Mouse (Mus musculus) thymus, adult 2 months (tissue): Measurements from ENCODE around the gene Stip1. TPM values are rescaled to one million over a fixed set of nuclear protein-coding genes. Genes with fewer than 3 reads are reported as not detected.

Source experiments
- DNase-seq: peaks from one replicate; pipeline ENCODE4 v3.0.0; 2021
- H3K27ac ChIP-seq: fragments of 200-500 bp; 2 replicates; pipeline ENCODE4 v1.5.1; 2012; ENCODE audit warnings: low read length, control low read depth; ENCODE audit not compliant: control insufficient read depth, insufficient read depth
- H3K27me3 ChIP-seq: fragments of 200-500 bp; 2 replicates; pipeline ENCODE4 v1.6.1; 2012; ENCODE audit warnings: mild to moderate bottlenecking, low read length, moderate library complexity, mixed read lengths; ENCODE audit not compliant: control insufficient read depth, insufficient read depth
- H3K36me3 ChIP-seq: fragments of 200-500 bp; 2 replicates; pipeline ENCODE4 v1.6.1; 2012; ENCODE audit warnings: mild to moderate bottlenecking, low read length, moderate library complexity; ENCODE audit not compliant: control insufficient read depth, insufficient read depth
- H3K4me1 ChIP-seq: fragments of 200-500 bp; replicated peaks from 2 replicates; pipeline ENCODE4 v1.6.1; 2012; ENCODE audit warnings: low read length; ENCODE audit not compliant: control insufficient read depth, insufficient read depth
- H3K4me3 ChIP-seq: fragments of 200-500 bp; 2 replicates; pipeline ENCODE4 v1.5.1; 2012; ENCODE audit warnings: mild to moderate bottlenecking, low read length, control low read depth, moderate library complexity; ENCODE audit not compliant: control insufficient read depth, insufficient read depth
- CTCF ChIP-seq: fragments of 200-500 bp; IDR thresholded peaks from 2 replicates; pipeline ENCODE4 v1.5.1; 2012; ENCODE audit warnings: mild to moderate bottlenecking, control low read depth, low read length, moderate library complexity, borderline replicate concordance; ENCODE audit not compliant: control insufficient read depth, poor library complexity, insufficient read depth; ENCODE audit errors: extremely low read depth
- POLR2A ChIP-seq: fragments of 200-500 bp; IDR thresholded peaks from 2 replicates; pipeline ENCODE4 v1.6.1; 2012; ENCODE audit warnings: mild to moderate bottlenecking, low read length, control low read depth, moderate library complexity; ENCODE audit not compliant: control insufficient read depth, poor library complexity, insufficient read depth; ENCODE audit errors: extremely low read depth
- WGBS: fragments of 180-500 bp; shearing (Covaris S2); methylation state at CpG from one replicate; pipeline ENCODE4 v1.1.7; 2018; 5-methylcytosine and 5-hydroxymethylcytosine counted together
- polyA plus RNA-seq: library from polyadenylated mRNA; depleted of rRNA; stranded (reverse); fragments of >200 nt; gene quantifications from 2 replicates; pipeline ENCODE4 v1.2.3, GENCODE M21; 2012

Gene Stip1
- polyA plus RNA-seq, 1 experiment = 87.4 TPM

DNA sequence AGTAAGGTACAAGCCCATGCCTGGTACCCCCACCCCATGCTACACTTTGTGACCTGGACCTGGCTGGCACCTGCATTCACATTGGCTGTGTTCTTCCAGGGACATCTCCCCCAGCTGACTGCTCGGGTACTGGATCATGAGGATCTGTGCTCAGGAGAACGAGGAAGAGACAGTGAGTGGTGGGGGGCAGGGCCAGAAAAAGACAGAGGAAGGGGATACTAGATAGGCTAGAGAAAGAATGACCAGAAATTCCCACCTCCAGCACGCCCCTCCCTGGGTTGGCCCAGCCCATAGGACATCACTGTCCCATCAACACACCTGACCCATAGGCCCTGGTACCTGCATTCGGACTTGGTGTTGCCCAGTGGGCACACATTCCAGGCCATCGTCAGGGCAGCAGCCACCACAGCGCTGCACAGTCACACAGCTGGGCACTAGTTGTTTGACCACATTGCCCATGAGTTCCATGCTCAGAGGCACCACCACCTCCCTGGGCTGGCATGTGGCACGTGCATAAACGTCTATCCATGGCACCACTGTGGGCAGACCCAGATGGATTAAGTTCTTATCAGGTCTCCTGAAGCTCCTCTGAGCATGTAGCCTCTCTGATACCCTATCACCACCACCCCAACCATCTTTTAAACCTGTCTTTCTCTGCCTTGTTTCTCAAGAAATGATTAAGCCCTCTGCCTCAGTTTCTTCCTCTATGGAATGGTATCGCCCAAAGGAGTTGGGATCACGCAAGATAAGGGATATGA lies 53.6 kb downstream of the Stip1 start:
- Histone ChIP-seq H3K36me3 (no peaks in the 10 kb centered on the region), H3K27me3 (no peaks in the 10 kb centered on the region), H3K4me1 (peaks cover 16% of the 10 kb centered on the region), H3K27ac (no peak overlapping the region), H3K4me3 (no peak overlapping the region)
- TF ChIP-seq POLR2A = no peak
- TF ChIP-seq CTCF = no peak
- 90% methylated on average over 10 of the region's 10 CpGs for WGBS
- no peak for DNase-seq

DNA sequence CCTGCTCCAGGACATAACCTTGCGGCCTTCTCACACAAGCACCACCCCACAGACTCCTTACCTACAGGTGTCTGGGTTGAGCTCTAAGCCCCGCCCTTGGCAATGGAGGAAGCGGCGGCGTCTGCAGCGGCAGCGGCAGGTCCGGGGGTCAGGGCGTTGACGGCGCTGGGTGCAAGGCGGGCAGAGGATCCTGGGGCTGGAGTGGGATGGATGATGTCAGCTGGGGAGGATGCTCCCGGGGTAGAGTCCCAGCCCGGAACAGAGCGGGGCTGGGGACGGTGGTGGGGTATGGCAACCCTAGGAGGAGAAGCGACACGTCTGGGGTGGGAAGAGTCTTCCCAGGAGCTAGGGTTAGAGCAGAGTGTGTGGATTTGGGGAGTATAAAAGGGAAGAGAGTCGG lies 54.5 kb downstream of the Stip1 start:
- Histone ChIP-seq H3K27ac (no peak overlapping the region), H3K36me3 (no peaks in the 10 kb centered on the region), H3K27me3 (no peaks in the 10 kb centered on the region), H3K4me3 (no peak overlapping the region), H3K4me1 (peaks cover 16% of the 10 kb centered on the region)
- WGBS = 97% methylated on average over 19 of the region's 19 CpGs
- TF ChIP-seq CTCF (no peak), POLR2A (no peak)
- DNase-seq = no peak

DNA sequence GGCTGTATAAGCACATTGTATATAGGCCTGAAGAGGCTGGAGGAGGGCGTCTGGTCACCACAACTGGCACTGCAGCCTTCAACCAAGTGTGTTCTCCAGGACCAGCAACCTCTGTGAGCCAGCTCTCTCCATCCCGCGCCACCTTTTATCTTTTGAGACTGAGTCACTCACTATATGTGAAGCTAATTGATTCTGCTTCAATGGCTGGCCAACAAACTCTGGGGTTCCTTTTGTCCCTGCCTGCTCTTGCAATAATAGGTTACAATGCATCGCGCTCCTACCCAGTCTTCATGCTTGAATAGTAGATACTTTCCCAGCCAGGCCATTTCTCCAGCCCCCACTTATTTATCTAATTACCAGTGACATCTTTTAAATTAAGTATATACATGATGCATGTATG lies 56.1 kb downstream of the Stip1 start:
- DNase-seq = no peak
- Histone ChIP-seq H3K27me3 (no peaks in the 10 kb centered on the region), H3K27ac (no peak overlapping the region), H3K4me3 (no peak overlapping the region), H3K4me1 (peaks cover 23% of the 10 kb centered on the region), H3K36me3 (no peaks in the 10 kb centered on the region)
- TF ChIP-seq POLR2A (no peak), CTCF (no peak)
- whole genome bisulfite sequencing = 98% methylated on average over 5 of the region's 5 CpGs

DNA sequence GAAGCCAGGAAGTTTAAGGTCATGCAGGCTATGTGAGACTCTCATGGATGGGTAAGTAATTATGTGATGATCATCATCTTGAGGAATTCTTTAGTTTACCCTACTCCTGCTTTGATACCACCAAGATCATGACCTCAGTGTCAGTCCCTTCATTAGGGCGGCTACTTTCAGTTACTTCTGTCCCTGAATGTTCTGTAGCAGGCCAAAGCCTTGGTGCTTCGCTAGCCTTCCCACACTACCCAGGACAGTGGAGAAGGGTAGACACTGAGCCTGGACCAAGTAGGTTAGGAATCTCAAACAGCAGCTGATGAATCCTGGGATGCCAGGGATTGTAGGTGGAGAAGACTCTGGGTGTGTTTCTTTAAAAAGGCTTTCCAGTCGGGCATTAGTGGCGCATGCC lies 58.3 kb downstream of the Stip1 start:
- 97% methylated on average over 4 of the region's 4 CpGs for WGBS
- TF ChIP-seq POLR2A (no peak), CTCF (no peak)
- peaks cover 29% of the 10 kb centered on the region for H3K4me1 ChIP-seq
- H3K36me3 ChIP-seq = peaks cover 6% of the 10 kb centered on the region; the same call in 1 of the 2 replicates
- no peaks in the 10 kb centered on the region for H3K27me3 ChIP-seq
- H3K27ac ChIP-seq = no peak overlapping the region
- H3K4me3 ChIP-seq = no peak overlapping the region
- no peak for DNase-seq

DNA sequence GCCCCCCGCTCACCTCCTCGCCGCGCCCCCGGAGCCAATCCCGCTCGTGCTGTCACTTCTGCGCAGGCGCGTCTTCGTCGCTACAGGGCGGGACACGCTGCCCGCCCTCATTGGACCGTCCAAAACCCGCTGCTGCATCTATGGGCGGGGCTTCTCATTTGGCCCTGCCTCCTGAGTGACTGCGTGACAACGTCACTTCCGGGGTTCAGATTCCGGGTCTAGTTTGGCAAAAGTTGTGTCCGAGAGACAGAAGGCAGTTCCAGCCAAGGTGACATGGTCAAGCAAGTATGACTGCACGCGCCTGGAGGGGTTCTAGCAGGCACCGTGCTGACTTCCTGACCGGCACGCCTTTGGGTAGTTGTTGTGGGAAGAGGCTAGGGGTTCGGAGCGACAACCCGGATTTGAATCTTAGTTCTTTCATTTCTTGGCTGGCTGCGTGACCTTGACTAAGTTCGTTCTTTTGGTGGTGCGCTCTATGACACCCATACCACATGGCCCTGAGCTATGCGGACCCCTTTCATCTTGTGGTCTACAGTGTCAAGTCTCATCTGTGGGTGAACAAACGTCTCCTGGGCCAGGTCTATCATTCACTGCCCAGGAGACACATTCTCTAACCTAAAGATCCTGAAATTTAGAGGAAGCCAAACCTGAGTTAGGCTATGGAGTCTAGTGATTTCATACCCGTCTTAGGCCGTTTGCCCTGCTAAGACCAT lies 59.2 kb downstream of the Stip1 start, which contains the start of gene Fkbp2:
Gene Fkbp2 (minus strand): TSS at position 121 of the 713 bp plus-strand sequence.
- Histone ChIP-seq H3K4me3 (peak within 1 kb of the TSS; percentile 65), H3K4me1 (peaks cover 28% of the 10 kb centered on the region), H3K36me3 (peaks cover 6% of the 10 kb centered on the region; the same call in 1 of the 2 replicates), H3K27me3 (no peaks in the 10 kb centered on the region), H3K27ac (peak within 1 kb of the TSS; percentile 53)
- TF ChIP-seq CTCF (peak; percentile 37; the same call in 1 of the 2 replicates), POLR2A (peak; percentile 35)
- under 1% methylated on average over 38 of the region's 38 CpGs for WGBS
- DNase-seq = peak; percentile 98

DNA sequence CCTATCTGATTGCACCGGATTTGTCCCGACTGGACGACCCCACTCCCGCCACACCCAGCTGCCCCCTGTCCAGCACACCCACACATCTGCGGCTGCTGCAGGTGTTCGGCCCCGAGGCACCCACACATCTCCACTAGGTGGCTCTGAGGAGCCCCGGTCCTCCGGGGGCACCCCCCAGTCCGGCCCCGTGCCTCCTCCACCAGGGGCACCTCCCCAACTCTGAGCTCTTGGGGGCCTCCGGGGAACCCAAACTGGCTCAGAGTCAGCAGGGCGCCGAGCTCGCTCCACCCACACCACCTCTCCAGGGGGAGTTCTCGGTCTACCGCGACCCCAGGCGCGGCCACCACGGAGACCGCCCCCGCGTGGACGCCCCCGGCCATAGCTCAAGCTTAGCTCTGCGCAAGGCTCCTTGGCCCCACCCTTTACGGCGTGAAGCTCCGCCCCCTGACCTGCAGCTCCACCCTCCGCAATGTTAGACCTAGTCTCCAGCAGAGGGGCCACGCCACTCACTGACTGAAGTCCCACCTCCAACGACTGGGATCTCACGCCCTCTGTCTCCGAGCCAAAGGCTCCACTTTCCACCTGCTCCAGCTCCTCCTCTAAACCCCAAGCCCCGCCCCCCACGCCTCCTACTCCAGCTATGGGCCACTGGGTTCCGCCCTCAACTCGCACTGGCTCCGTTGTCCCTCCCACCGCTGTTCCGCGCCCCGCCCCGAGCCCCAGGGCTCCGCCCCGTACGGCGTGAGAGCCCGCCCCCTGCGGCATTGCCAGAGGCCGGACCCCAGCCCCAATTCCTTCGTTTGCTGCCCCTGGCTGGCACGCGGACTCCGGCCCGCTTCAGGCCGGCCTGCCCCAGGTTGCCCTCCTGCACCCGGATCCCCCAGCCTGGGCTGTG lies 60.0 kb downstream of the Stip1 start:
- no peaks in the 10 kb centered on the region for H3K27me3 ChIP-seq
- TF ChIP-seq CTCF (peak; percentile 96), POLR2A (peak; percentile 41)
- H3K4me3 ChIP-seq = peak overlapping the region; percentile 65
- H3K27ac ChIP-seq = peak overlapping the region; percentile 1; the same call in 1 of the 2 replicates
- WGBS = under 1% methylated on average over 59 of the region's 59 CpGs
- DNase-seq = peak; percentile 99
- H3K36me3 ChIP-seq = peaks cover 6% of the 10 kb centered on the region; the same call in 1 of the 2 replicates
- H3K4me1 ChIP-seq = peaks cover 28% of the 10 kb centered on the region
